Mouse (Mus musculus) heart, postnatal 14 days (tissue): ENCODE measurements around the gene Ly6g6e. TPM values are rescaled to one million over a fixed set of nuclear protein-coding genes. Genes with fewer than 3 reads are reported as not detected.
"Not testable (repeated sequence)": the region's sequence is repeated elsewhere in the genome, so short reads cannot be mapped to it uniquely, and the experiment has no call there.

Source experiments
- DNase-seq, 2 experiments: peaks; one replicate each; pipeline ENCODE4 v3.0.0; 2021 to 2022
- intact Hi-C: fragments of 180-260 bp; cut with DNase I; formaldehyde crosslinking; loops from one replicate; pipeline ENCODE4 v1.15.1; 2025
- total RNA-seq, 2 experiments: library from RNA; stranded (reverse); gene quantifications; 2 replicates each; pipeline ENCODE4 v1.2.3; 2021

Gene Ly6g6e
- total RNA-seq, 2 experiments from 2014 or later, result not detected

GRCm38 (mm10) chr17:35096597-35096996 lies 19.9 kb downstream of the Ly6g6e start:
- intact Hi-C loops, result no loop called here
- DNase-seq, result no peak

DNA sequence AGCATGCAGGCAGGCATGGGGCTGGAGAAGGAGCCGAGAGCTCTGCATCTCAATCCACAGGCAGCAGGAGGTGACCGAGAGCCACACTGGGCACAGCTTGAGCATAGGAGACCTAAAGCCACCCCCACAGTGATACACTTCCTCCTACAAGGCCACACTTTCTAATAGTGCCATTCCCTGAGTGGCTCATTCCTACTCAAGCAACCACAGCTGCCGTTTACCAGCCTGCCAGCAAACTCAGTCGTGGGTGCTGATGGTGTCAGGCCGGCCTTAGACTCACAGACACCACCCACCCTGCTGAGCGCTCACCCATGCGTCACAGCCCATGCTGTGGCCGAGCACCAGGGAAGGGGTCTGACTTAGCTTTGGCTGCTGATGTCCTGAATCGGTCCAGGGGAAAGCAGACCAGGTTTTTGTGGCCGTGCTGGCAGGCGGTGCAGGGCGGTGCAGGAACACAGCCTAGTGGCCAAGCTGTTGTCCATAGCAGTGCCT lies 20.5 kb downstream of the Ly6g6e start:
- DNase-seq, result no peak
- intact Hi-C loops, result no loop called here

DNA sequence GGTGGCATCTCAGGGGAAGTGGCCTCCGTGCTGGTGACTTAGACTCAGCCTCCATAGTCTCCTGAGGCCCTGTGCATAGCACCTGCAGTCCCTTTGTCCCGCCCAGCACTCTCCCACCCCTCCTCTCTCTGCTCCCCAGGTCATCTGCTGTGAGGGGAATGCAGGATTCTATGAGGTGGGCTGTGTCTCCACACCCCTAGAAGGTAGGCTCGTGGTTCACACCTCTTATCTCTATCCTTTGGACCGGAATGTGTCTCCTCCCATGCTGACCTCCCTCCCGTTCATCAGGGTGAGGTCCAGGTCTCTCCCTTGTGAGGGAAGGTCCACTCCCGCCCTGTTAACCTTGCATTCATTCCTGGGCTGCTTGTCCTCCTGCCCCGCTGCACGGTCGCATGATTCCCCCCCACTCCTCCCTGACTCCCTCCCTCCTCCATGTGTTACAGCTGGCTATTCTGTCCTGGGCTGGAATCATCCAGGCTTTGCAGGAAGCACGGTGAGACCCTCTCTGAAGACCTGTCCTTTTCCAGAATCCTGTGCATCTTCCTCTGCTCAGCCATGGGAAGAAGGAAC lies 23.6 kb downstream of the Ly6g6e start:
- intact Hi-C loops, result no loop called here

GRCm38 (mm10) chr17:35101161-35101560 lies 24.5 kb downstream of the Ly6g6e start:
- no peak for DNase-seq
- intact Hi-C loops, result no loop called here

More for the DNA sequence above, 23.6 kb downstream of the Ly6g6e start:
- DNase-seq, result no peak

DNA sequence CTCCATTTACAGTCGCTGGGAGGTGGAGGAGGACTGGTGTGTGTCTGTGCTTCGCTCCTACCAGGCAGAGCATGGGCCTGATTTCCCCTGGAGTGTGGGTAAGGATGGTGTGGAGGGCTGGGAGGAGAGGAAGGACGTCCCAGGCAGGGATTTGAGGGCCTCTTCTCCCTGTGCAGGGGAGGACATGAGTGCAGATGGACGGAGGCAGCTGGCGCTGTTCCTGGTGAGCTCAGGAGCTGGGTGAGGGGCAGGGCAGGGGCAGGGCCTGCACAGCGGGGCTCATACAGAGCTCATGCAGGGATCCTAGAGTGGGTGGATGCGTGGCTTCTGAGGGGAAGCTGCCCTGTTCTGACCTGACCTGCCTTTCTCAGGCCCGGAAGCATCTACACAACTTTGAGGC lies 25.6 kb downstream of the Ly6g6e start:
- no peak for DNase-seq
- intact Hi-C loops, result no loop called here

DNA sequence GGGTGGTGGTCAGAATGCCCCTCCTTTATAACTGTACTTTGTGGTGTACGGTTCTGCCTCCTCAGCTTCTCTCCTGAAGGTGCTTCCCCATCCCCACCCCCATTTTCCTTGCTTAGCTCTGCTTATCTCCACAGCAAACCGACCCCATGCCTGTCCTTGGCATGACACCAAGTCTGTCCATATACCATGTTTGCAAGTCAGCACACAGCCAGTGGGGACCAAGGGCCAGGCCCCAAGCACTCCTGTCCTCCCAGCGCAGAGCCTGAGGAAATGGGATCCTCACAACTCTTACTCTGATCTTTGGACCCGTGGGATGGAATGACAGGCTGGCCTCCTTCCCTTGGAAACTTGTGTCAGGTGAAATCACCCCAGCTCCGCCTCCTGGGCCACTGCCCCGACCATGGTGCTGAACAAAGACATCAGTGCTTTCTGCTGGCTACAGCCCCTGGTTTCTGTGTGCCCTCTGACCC lies 26.6 kb downstream of the Ly6g6e start:
- DNase-seq, result no peak

GRCm38 (mm10) chr17:35104079-35104478 lies 27.4 kb downstream of the Ly6g6e start:
- intact Hi-C loops, result no loop called here
- DNase-seq, result no peak

More for the DNA sequence above, 26.6 kb downstream of the Ly6g6e start:
- intact Hi-C loops, result no loop called here

DNA sequence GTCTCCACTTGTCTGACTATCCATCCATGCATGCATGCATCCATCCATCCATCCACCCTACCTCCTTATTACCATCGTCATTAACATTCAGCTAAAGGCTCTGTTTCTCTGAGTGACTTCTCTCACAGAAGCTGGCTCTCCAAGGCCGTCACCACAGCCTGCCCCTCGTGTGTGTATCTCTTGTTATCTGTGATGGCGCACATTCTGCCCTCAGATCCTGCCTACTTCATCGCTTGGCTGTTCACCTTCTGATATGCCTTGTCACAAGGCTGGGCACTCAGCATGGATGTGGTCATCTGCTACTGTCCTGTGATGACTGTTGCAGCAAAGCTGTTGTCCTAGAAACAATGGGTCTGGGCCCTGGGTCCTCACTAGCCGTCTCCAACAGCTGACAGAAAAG lies 28.1 kb downstream of the Ly6g6e start:
- no peak for DNase-seq
- intact Hi-C loops, result no loop called here

- DNase-seq, result peak; percentile 40 to 44
Measured at GRCm38 (mm10) chr17:35105740-35106389, 29.2 kb downstream of the Ly6g6e start.

GRCm38 (mm10) chr17:35106522-35106921 lies 29.8 kb downstream of the Ly6g6e start:
- intact Hi-C loops, result loop anchor here (1.0 kb wide), 1 partner anchor 85 kb away; no protein-coding TSS in a partner anchor
- no peak for DNase-seq

More at GRCm38 (mm10) chr17:35105740-35106389, 29.2 kb downstream of the Ly6g6e start:
- intact Hi-C loops, result loop anchor here (1.0 kb wide), 1 partner anchor 85 kb away; no protein-coding TSS in a partner anchor

DNA sequence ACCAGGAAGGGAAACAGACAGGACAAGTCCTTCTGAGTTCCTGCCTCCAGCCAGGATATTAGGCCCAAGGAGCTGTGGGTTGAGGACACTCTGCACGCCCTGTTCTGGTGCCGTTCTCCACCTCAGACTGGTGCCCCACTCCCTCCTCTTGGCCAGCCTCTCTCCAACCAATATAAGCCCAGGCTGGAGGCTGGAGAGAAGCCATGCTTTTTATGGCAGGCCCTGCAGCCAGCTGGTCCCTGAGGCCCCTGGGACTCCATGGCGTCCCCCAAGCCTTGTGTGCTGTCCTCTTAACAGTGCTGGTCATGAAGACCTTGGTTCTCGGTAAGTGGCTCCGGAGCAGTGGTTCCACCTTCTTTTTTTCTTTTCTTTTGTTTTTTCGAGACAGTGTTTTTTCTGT lies 31.4 kb downstream of the Ly6g6e start, which contains the start of gene Ly6g5c:
TSS of gene Ly6g5c (plus strand) at position 183 of the 400 bp plus-strand sequence.
- intact Hi-C loops, result no loop called here
- no peak for DNase-seq

DNA sequence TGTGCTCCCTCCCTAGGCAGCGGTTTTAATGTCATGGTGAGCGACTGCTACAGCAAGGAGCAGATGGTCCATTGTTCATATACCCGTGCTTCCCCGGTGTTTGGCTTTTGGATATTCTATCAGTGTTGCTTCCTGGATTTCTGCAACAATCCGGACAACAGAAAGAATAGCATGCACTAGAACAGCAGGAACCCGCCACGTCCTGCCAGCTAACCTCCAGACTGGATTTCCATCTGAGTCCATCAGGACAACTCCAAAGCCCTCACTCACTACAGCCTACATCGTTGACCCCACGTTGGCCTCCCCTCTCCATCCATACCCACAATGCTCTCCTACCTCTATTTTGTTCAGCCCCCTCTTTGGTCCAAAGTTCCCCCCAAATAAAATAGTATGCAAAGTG lies 35.1 kb downstream of the Ly6g6e start:
- intact Hi-C loops, result no loop called here
- no peak for DNase-seq

DNA sequence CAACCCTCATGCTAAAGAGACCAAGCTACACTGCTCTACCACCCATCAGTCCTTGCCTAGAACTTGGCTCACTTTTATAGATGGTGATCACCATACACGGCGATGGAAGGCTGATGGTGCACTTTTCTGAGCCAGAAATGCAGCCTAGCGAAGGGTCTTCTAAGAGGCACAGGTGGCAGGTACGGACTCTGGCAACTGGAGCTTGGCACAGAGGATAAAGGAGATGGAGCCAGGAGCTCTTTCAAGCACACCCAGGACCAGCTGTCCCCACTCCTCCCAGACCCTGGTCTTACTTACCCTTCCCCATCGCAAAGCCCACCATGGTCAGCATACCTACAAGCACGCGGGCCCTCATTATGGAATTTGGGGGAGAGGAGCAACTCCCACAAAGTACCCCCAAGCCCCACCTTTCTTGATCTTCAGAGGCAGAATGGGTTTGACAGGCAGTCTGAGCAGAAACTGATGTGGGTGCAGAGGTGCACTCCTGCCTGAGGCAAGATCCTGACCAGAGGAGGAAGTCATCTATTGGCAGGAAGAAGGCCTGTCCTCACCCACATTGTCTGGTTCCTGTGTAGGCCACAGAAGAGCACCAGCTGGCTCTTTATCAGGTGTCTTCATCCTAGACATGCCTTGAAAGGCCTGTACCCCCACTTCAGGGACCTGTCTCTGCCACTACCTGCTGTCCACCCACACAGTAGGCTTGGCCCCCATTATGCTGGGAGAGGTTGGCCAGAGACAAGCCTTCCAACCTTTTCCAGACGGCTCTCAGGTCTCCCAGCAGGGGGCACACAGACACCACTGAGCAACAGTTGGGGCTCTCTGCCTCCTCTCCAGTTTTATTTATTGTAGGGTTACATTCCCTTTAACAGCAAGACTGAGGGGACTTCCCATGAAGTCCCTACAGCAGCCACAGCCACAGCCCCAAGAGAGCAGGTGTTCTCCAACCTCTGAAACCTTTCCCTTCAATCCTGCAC lies 38.6 kb downstream of the Ly6g6e start, which contains the start of gene Ly6g5b:
TSS of gene Ly6g5b (minus strand) at position 383 of the 974 bp plus-strand sequence.
- intact Hi-C loops, result no loop called here
- no peak for DNase-seq

GRCm38 (mm10) chr17:35120745-35121142 lies 44.0 kb downstream of the Ly6g6e start:
- DNase-seq, result peak; percentile 44 to 48
- intact Hi-C loops, result no loop called here

GRCm38 (mm10) chr17:35121143-35121799 lies 44.6 kb downstream of the Ly6g6e start, which contains the start of gene Gpank1:
Gene Gpank1 (plus strand): TSS chr17:35121455.
- intact Hi-C loops, result no loop called here
- peak; percentile 98 to 99 for DNase-seq

- intact Hi-C loops, result no loop called here
- DNase-seq, result peak; percentile 33 to 48
Measured at GRCm38 (mm10) chr17:35121871-35122303, 45.2 kb downstream of the Ly6g6e start, which contains the start of gene Csnk2b. Gene Csnk2b (minus strand): TSS chr17:35122053.

- intact Hi-C loops, result not testable (repeated sequence)
Measured at GRCm38 (mm10) chr17:35123287-35123686, 46.6 kb downstream of the Ly6g6e start.

DNA sequence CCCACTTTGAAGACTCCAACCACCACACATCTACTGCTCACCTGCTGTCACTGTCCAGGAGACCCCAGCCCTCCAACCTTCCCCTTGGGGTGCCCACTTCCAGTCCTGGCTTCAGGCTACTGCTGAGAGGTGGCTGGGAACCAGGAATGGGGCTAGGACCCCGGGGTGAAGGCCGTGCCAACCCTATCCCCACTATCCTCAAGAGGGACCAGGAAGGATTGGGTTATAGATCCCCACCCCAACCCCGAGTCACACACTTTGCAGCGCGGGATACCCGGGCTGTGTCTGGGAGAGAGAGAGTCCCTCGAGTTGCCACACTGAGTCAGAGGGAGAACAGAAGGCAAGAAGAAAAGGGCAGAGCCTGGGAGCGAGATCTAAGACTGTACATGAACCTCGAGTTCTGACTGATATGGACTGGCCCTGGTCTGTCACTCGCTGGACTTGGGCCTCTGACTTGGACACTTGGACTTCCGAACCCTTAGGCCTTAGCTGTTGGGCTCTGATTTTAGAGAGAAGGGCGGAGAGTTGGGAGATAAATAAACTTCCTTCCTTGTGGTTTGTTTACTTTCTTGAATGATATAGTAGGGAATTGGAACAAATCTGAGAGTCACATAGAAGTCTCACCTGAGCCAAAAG lies 47.7 kb downstream of the Ly6g6e start:
- intact Hi-C loops, DNase-seq: not testable (repeated sequence)

More at GRCm38 (mm10) chr17:35123287-35123686, 46.6 kb downstream of the Ly6g6e start:
- DNase-seq, result not testable (repeated sequence)

DNA sequence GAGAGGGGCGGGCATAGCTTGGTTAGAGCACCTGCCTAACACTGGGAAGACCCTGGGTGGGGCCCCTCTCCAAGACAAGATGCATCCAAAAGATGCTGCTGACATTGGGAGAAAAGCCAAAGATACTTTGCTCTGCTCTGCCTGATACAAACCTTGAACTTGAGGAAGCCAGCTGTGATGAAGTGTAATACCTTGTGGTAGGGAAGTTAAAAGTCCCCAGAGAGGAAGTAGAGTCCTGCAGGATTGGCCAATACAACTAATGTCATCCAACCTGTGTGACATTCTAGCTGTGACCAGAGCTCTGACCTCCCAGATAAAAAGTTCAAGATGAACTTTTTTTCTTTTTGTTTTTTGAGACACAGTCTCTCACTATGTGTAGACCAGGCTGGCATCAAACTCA lies 48.4 kb downstream of the Ly6g6e start:
- intact Hi-C loops, result loop anchor here (5.0 kb wide), 2 partner anchors 37 to 107 kb away; partner anchors contain the start of genes Atp6v1g2 and Prrc2a
- DNase-seq, result no peak
